Mouse (Mus musculus) liver, postnatal 0 days (tissue): ENCODE results near the gene Cct5.

Experiments used
- CTCF ChIP-seq: sonication (generic); IDR thresholded peaks from 2 replicates; pipeline ENCODE4 v1.5.1; 2016; ENCODE audit warnings: antibody characterized with exemption, low read depth
- EP300 ChIP-seq: IDR thresholded peaks from 2 replicates; pipeline ENCODE4 v1.6.1; 2016; ENCODE audit warnings: antibody characterized with exemption, low read depth, mild to moderate bottlenecking

DNA sequence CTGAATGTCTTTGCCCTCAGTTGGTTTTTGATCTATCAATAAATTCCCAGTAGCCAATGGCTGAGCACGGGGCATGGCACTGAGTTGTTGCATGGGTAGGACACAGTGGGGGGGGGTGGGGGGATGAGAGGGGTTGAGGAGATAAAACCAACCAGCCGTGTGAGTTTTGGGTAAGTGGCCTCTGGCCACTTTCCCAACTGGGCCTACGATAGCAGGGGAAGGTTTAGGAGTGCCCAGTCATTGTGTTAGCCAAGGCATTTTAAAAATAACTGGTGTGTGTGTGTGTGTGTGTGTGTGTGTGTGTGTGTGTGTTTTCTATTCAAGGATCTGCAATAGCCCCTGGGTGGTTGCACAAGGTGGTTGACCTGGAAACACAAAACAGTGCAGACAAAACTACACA is 58.4 kb downstream of the Cct5 start:
- TF ChIP-seq CTCF (no peak), EP300 (no peak)
